Mouse (Mus musculus) spleen, adult 18-20 months (tissue): Measurements from ENCODE around the gene Ndst2.

Source experiments
- DNase-seq, 2 experiments: peaks; one replicate each; pipeline ENCODE4 v3.0.0; 2022; ENCODE audit warnings: mixed read lengths in 2 of 2

Gene Ndst2

DNA sequence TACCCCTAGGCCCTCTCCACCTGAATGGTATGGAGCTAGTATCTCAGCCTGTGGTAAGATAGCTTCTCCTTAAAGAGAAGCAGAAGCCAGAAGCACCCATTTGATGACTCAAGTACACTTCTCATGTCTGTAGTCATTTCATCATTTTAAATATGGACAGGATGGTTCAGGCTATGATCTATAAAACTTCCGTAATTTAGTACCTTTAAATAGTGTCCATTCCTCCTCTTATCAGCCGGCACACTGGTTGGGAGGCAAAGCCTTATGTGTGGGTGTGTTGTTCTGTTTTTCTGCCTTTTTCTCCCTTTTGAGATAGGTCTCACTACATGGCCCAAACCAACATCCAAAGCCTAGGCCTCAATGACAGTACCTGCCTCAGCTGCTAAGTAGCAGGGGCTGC lies 35.8 kb downstream of the Ndst2 start:
- no peak for DNase-seq

DNA sequence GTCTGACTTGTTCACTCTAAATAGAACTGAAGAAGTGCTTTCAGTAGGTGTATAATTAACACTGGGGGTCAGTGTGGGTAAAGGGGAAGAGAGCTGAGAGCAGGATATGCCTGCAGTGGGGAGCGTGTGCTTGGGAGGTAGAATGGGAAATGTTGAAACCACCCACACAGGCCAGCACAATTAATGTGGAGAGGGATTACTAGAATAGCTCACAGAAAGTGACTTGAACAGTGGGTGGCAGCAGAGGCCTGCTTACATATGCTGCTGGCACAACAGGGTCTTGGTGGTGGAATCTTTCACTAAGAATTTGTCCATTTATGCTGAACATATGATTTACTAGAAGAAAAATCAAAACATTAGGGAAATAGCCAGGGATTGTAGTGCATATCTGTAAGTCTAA lies 37.4 kb downstream of the Ndst2 start:
- peak in 1 of 2 experiments; percentile 44 for DNase-seq

DNA sequence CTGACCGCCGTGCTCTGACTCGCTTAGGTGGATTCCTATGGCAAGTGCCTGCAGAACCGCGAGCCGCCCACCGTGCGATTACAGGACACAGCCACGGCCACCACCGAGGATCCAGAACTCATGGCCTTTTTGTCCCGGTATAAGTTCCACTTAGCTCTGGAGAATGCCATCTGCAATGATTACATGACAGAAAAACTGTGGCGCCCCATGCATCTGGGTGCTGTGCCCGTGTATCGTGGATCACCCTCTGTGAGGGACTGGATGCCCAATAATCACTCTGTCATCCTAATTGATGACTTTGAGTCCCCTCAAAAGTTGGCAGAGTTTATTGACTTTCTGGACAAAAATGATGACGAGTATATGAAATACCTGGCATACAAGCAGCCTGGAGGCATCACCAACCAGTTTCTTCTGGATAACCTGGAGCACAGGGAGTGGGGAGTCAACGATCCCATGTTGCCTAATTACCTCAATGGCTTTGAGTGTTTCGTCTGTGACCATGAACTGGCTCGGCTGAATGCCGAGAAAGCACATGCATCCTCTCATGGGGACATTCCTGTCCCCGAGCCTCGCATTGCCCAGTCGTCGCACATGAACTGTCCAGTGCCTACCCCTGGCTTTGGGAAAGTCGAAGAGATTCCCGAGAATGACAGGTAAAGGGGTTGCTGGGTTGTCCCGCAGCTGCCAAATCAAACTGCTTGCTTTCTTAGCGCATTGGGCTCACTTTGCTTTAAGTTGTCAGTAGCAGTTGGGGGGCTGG lies 38.4 kb downstream of the Ndst2 start:
- no peak for DNase-seq

DNA sequence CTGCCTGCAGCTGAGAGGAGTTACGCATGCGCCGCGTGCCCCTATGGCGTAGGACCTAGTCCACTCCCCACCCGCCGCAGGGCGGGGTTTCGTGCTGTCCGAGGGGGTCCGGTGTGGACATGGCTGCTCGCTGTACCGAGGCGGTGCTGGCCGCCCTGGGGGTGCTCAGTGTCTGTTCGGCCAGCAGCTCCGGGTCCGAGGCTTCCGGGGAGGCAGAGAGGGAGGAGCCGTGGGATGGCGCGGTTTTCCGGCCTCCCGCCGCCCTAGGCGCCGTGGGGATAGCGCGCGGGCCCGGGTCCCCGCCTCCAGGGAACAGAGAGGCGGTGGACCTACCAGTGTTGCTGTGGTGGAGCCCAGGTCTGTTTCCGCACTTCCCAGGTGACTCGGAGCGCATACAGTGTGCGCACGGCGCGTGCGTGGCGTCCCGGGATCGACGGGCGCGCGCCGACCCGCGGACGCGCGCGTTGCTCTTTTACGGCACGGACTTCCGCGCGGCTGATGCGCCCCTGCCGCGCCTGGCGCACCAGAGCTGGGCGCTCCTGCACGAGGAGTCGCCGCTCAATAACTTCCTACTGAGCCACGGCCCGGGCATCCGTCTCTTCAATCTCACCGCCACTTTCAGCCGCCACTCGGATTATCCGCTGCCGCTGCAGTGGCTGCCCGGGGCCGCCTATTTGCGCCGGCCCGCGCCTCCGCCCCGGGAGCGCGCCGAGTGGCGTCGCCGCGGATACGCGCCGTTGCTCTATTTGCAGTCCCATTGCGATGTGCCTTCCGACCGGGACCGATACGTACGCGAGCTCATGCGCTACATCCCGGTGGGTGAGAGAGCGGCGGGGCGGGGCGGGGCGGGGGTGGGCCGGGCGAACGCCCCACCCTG lies 39.2 kb downstream of the Ndst2 start, which contains the start of gene Fut11:
TSS of gene Fut11 (plus strand) at position 85 of the 877 bp plus-strand sequence.
- DNase-seq: peak; percentile 75 to 79

DNA sequence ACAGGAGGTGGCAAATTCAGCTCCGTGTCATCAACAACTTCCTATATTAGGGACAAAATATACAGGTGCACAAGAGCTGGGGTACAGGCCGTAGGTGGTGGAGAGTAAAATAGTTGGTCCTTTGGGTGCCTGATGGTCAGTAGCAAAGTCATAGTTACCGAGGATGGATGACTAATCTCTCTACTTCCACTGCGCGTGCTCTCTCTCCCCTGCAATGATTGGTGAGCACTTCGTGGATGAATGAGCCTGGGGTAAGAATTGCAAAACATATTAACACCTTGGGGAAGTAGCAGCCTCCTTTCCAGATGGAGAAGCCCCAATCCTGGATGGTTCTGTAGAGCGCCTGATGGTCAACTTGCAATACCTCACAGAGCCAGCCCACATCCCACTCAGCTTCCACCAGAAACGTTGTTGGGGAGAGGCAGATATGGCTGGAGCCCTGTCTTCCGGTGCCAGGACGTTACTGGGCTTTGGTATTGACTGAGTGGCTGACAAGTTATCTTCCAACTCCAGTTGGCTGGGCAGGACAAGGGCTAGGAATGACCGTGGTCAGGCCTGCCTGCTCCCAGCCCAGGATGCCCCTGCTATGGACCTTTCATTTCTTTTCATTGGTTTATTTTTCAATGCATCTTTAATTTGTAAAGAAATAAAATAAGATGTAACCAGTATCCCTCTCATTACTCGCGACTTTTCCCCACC lies 40.0 kb downstream of the Ndst2 start:
- no peak for DNase-seq

DNA sequence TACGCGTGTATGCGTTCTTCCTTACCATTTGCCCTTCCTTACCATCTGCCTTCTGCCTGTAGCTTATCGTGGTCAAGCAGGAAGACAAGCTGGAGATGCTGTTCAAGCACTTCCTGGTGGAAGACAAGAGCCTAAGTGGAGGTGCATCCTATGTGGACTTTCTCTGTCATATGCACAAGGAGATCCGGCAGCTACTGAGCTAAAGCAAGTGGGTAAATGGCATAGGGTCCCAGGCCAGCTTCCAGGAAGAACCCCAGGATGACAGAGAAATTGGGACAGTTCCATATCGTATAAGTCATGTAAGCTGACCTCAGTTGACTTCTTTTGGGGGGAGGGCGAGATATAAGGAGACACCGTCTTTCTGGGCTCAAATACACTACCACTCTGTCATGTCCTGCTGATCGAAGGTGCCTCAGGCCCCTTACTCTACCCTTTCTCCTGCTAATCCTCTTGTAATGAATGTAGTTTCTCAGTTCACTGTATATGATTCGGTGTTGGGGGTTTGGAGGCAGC lies 40.7 kb downstream of the Ndst2 start:
- no peak for DNase-seq

DNA sequence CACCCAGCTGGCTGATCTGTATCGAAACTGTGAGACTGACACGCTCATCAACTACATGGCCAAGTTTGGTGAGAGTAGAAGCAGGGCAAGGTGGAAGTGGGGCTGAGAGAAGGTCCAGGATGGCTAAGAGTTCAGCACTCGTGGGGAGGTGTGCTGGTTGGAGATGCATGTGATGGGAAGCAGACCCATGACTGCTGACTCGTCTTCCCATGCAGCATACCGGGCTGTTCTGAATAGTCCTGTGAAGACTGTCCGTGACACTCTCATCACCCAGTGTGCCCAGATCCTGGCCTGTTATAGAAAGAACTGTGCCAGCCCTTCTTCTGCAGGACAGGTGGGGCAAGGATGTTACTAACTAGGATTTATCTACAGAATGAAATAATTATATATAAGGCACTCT lies 42.6 kb downstream of the Ndst2 start:
- DNase-seq: no peak

DNA sequence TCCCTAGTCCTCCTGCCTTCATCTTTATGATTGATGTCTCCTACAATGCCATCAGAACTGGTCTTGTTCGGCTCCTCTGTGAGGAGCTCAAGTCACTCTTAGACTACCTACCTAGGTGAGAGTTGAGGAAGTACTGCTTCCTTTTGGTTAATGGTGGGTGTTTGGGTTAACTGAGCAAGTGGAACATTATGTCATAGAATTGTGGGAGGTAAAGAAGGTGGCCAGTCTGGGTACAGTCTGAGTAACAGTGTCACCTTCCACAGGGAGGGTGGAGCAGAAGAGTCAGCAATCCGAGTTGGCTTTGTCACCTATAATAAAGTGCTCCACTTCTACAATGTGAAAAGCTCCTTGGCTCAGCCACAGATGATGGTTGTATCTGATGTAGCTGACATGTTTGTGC lies 45.4 kb downstream of the Ndst2 start:
- DNase-seq: no peak

DNA sequence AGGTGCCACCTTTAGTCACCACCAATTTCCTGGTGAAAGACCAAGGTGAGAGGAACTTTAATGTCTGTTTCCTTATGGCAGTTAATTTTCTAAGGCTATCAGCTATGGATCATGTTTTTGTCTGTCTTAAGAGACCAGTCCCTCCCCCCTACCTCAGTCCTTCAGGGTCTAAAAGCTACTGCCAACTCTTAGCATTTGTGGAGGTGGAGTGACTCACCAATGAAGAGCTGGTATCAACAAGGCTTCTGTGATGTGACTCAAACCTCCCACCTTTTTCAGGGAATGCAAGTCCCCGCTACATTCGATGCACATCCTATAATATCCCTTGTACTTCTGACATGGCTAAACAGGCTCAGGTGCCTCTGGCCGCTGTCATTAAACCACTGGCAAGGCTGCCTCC lies 47.8 kb downstream of the Ndst2 start:
- no peak for DNase-seq

DNA sequence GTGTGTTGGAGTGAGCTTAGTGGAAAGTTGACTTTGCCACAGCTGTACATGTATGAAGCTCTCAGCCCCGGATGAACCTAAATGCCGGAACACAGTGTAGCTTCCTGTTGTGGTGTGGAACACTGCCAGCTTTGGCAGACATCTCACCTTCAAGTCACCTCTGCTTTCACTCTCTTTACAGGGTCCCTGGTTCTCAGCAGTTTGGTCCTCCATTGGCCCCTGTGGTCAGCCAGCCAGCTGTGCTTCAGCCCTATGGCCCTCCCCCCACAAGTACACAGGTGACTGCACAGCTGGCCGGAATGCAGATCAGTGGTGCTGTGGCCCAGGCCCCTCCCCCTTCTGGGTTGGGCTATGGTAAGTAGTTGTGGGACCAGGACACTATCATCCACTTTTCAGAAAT lies 51.9 kb downstream of the Ndst2 start:
- peak; percentile 59 to 63 for DNase-seq

DNA sequence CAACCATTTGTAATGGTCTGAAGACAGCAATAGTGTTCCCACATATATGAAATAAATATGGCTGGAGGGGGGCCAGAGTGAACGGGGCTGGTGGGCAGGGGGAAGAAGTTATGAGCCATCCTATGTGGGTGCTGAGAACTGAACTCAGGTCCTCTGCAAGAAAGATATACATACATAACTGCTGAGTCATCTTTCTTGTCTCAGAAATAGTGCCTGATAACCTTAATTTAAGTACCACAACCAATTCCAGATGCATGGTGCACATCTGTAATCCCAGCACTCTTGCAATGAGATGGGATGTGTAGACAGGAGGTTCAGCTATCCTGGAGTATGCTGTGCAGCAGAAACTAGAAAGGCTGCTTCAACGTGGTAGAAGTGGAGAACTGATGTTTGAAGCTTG lies 52.6 kb downstream of the Ndst2 start:
- DNase-seq: no peak

DNA sequence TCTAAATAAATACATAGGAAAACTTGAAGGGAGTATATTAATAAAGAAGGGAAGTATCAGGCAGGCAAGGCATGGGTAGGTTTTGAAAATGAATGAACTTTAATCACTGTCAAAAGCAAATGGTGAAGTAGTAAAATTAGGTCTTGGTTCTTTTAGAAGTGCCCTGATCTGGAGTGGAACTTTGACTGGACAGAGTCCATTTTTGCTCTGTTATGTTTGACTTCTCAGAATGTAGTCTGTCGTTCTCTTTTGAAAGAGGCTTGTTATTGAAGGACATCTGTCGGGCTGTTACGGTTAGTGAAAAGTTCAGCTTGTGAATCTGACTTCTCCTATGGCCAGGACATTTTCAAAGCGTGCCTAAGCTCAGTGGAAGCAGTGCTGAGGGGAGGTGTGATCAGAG lies 56.5 kb downstream of the Ndst2 start:
- no peak for DNase-seq

DNA sequence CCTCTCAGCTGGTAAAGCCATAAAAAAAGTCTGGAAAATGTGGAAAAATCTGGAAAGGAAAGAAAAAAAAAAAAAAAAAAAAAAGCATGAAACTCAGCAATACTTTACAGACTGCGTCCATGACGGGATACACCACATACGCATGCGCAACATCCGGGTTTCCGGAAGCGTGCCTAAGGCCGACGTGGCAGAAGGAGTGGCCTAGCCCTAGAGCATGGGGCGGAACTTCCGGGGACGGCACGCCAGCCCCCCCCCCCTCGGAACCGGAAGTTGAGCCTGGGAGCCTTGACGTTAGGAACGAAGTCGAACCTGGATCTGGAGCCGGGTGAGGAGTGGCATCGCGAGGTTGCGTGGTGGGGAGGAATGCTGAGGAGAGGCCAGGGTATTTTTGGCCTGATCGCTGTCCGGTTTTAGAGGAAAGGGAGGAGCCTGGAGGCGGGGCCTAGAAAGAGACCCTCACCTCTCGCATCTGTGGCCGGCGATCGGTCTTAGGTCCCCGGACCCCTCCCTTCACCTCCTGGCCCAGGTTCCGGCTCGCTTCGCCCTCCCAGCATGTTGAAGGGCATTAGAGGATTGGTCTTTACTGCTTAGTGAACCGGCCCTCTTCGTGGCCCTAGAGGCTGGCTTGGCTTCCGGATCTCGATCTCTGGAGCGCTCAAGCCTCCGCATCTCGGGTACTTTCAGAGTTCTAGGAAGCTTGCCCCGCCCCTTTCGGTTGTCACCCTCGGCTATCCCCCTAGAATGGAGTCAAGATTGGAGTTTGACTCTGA lies 60.1 kb downstream of the Ndst2 start, which contains the start of gene Sec24c:
TSS of gene Sec24c (plus strand) at position 245 of the 770 bp plus-strand sequence.
- DNase-seq: peak; percentile 93 to 94

DNA sequence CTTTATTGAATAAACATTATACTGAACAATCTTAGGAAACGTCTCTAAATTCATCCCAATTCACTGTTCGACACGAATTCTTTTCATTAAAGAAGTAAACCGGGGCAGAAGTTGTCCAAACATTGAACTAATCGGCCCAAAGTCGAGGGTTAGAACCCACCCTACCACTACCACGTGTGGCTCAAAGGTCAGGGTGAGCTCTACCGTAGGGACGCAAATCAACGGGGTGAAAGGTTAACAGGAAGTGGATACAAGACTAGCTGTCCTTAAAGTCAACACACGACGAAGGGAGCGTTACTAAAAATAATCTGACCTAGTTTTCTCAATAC lies 60.7 kb downstream of the Ndst2 start:
- DNase-seq: no peak
